In the genomic region with DNA sequence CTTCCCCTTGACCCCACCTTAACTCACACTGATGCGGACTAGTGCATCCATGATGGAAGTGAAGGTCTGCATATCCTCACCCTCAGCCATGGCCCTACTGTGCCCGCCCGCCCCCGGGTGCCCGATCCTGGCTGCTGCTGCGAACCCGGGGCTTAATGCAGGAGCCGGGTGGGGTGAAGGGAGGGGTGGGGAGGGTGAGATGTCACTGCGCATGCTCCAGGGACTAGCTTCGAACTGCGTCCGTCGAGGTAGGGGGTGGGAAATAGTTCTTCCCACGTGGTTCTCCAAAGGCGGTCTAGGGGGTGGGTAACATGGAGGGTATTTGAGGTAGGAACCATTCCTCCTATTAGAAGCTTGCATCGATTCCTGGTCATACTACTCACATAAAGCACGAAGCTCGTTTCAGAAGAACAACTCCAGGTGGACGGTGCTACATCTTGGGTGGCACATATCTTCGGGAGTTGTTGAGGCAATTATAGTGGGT, we compare ENCODE assay signal across 8 mouse cellular contexts. TPM values are rescaled to one million over a fixed set of nuclear protein-coding genes. Genes with fewer than 3 reads are reported as not detected.
DNase-seq lines count a peak whose midpoint lies in the region; ATAC-seq and TF ChIP-seq lines count a peak whose summit lies in the region.

A gene (plus strand): TSS at position 279 of the 484 bp plus-strand sequence.

- TF ChIP-seq CTCF in forebrain, postnatal 0 days (IDR thresholded peaks at IDR 0.05; ENCODE audit: low read depth), result no peak
- TF ChIP-seq CTCF in midbrain, postnatal 0 days (IDR thresholded peaks at IDR 0.05), result no peak

- H3K4me1 ChIP-seq in lung, embryonic 16.5 days (replicated peaks; ENCODE audit: control insufficient read depth, insufficient read depth, low read length), result peaks cover 32% of the 10 kb centered on the region
- no peaks in the 10 kb centered on the region for H3K4me1 ChIP-seq in brown adipose tissue, adult 24 weeks (ENCODE audit: control insufficient read depth, insufficient read depth, insufficient read length, low read length)
- H3K4me1 ChIP-seq in forebrain, postnatal 0 days (ENCODE audit: insufficient read depth), result no peaks in the 10 kb centered on the region
- H3K4me1 ChIP-seq in midbrain, postnatal 0 days (ENCODE audit: insufficient read depth, low read length), result peaks cover 12% of the 10 kb centered on the region; the same call in 1 of the 2 replicates

- H3K27me3 ChIP-seq in lung, embryonic 16.5 days (ENCODE audit: control insufficient read depth, insufficient read depth, low read depth, low read length), result no peaks in the 10 kb centered on the region; the same call in 1 of the 2 replicates
- no peaks in the 10 kb centered on the region for H3K27me3 ChIP-seq in forebrain, postnatal 0 days (ENCODE audit: insufficient read depth, low read length)
- no peaks in the 10 kb centered on the region for H3K27me3 ChIP-seq in midbrain, postnatal 0 days (ENCODE audit: insufficient read depth, low read length)

- H3K4me3 ChIP-seq in lung, embryonic 16.5 days (ENCODE audit: low read length), result peak within 1 kb of the TSS; percentile 89
- H3K4me3 ChIP-seq in brown adipose tissue, adult 24 weeks (ENCODE audit: insufficient read depth, low read depth, low read length), result peak within 1 kb of the TSS; percentile 99
- H3K4me3 ChIP-seq in forebrain, postnatal 0 days (ENCODE audit: low read depth, low read length), result peak within 1 kb of the TSS; percentile 74
- H3K4me3 ChIP-seq in midbrain, postnatal 0 days (ENCODE audit: low read depth, low read length), result peak within 1 kb of the TSS; percentile 70

- ATAC-seq in lung, embryonic 16.5 days (ENCODE audit: low read depth), result peak; percentile 6
- peak; percentile 84 for ATAC-seq in forebrain, postnatal 0 days
- ATAC-seq in midbrain, postnatal 0 days (ENCODE audit: low FRiP score), result peak; percentile 79

- peak within 1 kb of the TSS; percentile 92 for H3K9ac ChIP-seq in lung, embryonic 16.5 days (ENCODE audit: low read length)
- H3K9ac ChIP-seq in forebrain, postnatal 0 days, result peak within 1 kb of the TSS; percentile 73
- H3K9ac ChIP-seq in midbrain, postnatal 0 days (replicated peaks; ENCODE audit: low read length, poor library complexity, severe bottlenecking), result peak within 1 kb of the TSS; percentile 93

- no peak for DNase-seq in lung, postnatal 14 days
- DNase-seq in forebrain, postnatal 0 days, result peak; percentile 95
- DNase-seq in heart, postnatal 36 days, result peak; percentile 32 to 48
- DNase-seq in left cerebral cortex, postnatal 14 days (ENCODE audit: low spot score in 2 of 2), result peak; percentile 81 to 87
- peak; percentile 94 for DNase-seq in midbrain, postnatal 0 days (ENCODE audit: low spot score)
- peak; percentile 59 for DNase-seq in thymus, postnatal 4 days

- WGBS in lung, embryonic 16.5 days, result 4% methylated on average over 20 of the region's 20 CpGs
- WGBS in forebrain, postnatal 0 days, result 3% methylated on average over 20 of the region's 20 CpGs
- WGBS in midbrain, postnatal 0 days, result under 1% methylated on average over 20 of the region's 20 CpGs

- H3K36me3 ChIP-seq in lung, embryonic 16.5 days (ENCODE audit: control insufficient read depth, insufficient read depth, low read length), result peaks cover 3% of the 10 kb centered on the region; the same call in 1 of the 2 replicates
- H3K36me3 ChIP-seq in forebrain, postnatal 0 days (ENCODE audit: insufficient read depth), result peaks cover 18% of the 10 kb centered on the region
- peaks cover 23% of the 10 kb centered on the region for H3K36me3 ChIP-seq in midbrain, postnatal 0 days (ENCODE audit: insufficient read depth, low read length)

- H3K27ac ChIP-seq in lung, embryonic 16.5 days (ENCODE audit: low read length), result peak within 1 kb of the TSS; percentile 77
- H3K27ac ChIP-seq in brown adipose tissue, adult 24 weeks (replicated peaks; ENCODE audit: low read depth, low read length), result peak within 1 kb of the TSS; percentile 91
- peak within 1 kb of the TSS; percentile 95 for H3K27ac ChIP-seq in forebrain, postnatal 0 days (ENCODE audit: low read depth, low read length)
- H3K27ac ChIP-seq in midbrain, postnatal 0 days (ENCODE audit: low read depth, low read length), result peak within 1 kb of the TSS; percentile 97

- peak within 1 kb of the TSS; percentile 65 for H3K4me2 ChIP-seq in lung, embryonic 16.5 days (ENCODE audit: low read depth, low read length)
- H3K4me2 ChIP-seq in forebrain, postnatal 0 days (ENCODE audit: low read depth), result peak within 1 kb of the TSS; percentile 89
- H3K4me2 ChIP-seq in midbrain, postnatal 0 days (ENCODE audit: low read depth, low read length, poor library complexity, severe bottlenecking), result peak within 1 kb of the TSS; percentile 92

- no peaks in the 10 kb centered on the region for H3K9me3 ChIP-seq in lung, embryonic 16.5 days (ENCODE audit: control insufficient read depth, low read length)
- H3K9me3 ChIP-seq in forebrain, postnatal 0 days (ENCODE audit: low read length), result no peaks in the 10 kb centered on the region
- no peaks in the 10 kb centered on the region for H3K9me3 ChIP-seq in midbrain, postnatal 0 days (ENCODE audit: low read length)

- intact Hi-C loops in heart, postnatal 36 days (cut with DNase I), result no loop called here
- intact Hi-C loops in left cerebral cortex, postnatal 14 days (cut with DNase I), result no loop called here

RNA-seq across cellular contexts. Expression of the gene that starts here (rescaled TPM):
- 304 and 314 TPM in 2 replicates for polyA plus RNA-seq in lung, embryonic 16.5 days (2015; fragmentation: Nextera tagmentation; extraction: Ambion mirVana)
- polyA plus RNA-seq in brown adipose tissue, adult 24 weeks (2012; ENCODE audit: insufficient read depth, insufficient read length, missing spikeins), result 57.6 and 64.8 TPM in 2 replicates
- 67.0 and 68.1 TPM in 2 replicates for total RNA-seq in forebrain, postnatal 0 days (2014; rRNA removed)
- polyA plus RNA-seq in forebrain, postnatal 0 days (2015; fragmentation: Nextera tagmentation; extraction: Ambion mirVana), result 221 and 244 TPM in 2 replicates
- total RNA-seq in heart, postnatal 36 days (2021), result 10 to 100 TPM; 82.3 to 87.0 TPM
- 10 to 100 TPM; 74.5 to 86.3 TPM for total RNA-seq in left cerebral cortex, postnatal 14 days (2021)
- total RNA-seq in midbrain, postnatal 0 days (2014; rRNA removed), result 74.7 and 93.9 TPM in 2 replicates
- polyA plus RNA-seq in midbrain, postnatal 0 days (2015; fragmentation: Nextera tagmentation; extraction: Ambion mirVana), result 219 TPM in 2 replicates

Comparison
In these comparisons a context has a peak if more than half of its experiments do, and no peak if none do; other contexts are left out.
1. ATAC-seq: peak in every context shown above with its lines; median percentile 84 in forebrain, postnatal 0 days; 79 in midbrain, postnatal 0 days; 6 in lung, embryonic 16.5 days.